Mouse (Mus musculus): ENCODE measurements around the gene Sfn.

DNA sequence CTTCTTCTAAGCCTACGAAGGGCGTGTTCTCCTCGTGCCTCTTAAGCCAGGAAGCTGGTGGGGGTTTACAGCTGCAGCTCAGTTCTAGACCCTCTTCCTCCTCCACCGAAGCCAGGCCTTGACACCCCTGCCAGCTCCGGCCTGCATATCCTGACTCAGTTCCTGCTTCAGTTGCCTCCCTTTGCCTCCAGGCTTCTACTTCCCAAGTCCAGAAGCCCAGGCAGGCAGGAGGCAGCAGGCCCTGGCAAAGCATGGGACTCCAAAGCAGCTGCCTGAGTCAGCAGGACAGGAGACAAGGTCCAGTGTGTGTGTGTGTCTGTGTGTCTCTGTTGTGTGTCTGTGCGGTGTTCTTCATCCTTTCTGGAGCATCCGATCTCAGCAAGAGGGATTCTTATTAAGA, 2.2 kb upstream of the Sfn start:
- TF ChIP-seq CTCF (conservative IDR thresholded peaks at IDR 0.05; ENCODE audit: insufficient read depth, insufficient read length, low read depth, low read length): no peak
- TF ChIP-seq POLR2A (IDR thresholded peaks at IDR 0.05; ENCODE audit: low read depth, low read length): no peak

Measured in kidney, adult 2 months (tissue).